Mouse (Mus musculus) thymus, adult 2 months (tissue): ENCODE measurements around the gene Afg1l. TPM values are rescaled to one million over a fixed set of nuclear protein-coding genes. Genes with fewer than 3 reads are reported as not detected.

Source experiments
- DNase-seq: peaks from one replicate; pipeline ENCODE4 v3.0.0; 2021
- H3K27ac ChIP-seq: fragments of 200-500 bp; 2 replicates; pipeline ENCODE4 v1.5.1; 2012; ENCODE audit warnings: low read length, control low read depth; ENCODE audit not compliant: control insufficient read depth, insufficient read depth
- H3K27me3 ChIP-seq: fragments of 200-500 bp; 2 replicates; pipeline ENCODE4 v1.6.1; 2012; ENCODE audit warnings: mild to moderate bottlenecking, low read length, moderate library complexity, mixed read lengths; ENCODE audit not compliant: control insufficient read depth, insufficient read depth
- H3K36me3 ChIP-seq: fragments of 200-500 bp; 2 replicates; pipeline ENCODE4 v1.6.1; 2012; ENCODE audit warnings: mild to moderate bottlenecking, low read length, moderate library complexity; ENCODE audit not compliant: control insufficient read depth, insufficient read depth
- H3K4me1 ChIP-seq: fragments of 200-500 bp; replicated peaks from 2 replicates; pipeline ENCODE4 v1.6.1; 2012; ENCODE audit warnings: low read length; ENCODE audit not compliant: control insufficient read depth, insufficient read depth
- H3K4me3 ChIP-seq: fragments of 200-500 bp; 2 replicates; pipeline ENCODE4 v1.5.1; 2012; ENCODE audit warnings: mild to moderate bottlenecking, low read length, control low read depth, moderate library complexity; ENCODE audit not compliant: control insufficient read depth, insufficient read depth
- CTCF ChIP-seq: fragments of 200-500 bp; IDR thresholded peaks from 2 replicates; pipeline ENCODE4 v1.5.1; 2012; ENCODE audit warnings: mild to moderate bottlenecking, control low read depth, low read length, moderate library complexity, borderline replicate concordance; ENCODE audit not compliant: control insufficient read depth, poor library complexity, insufficient read depth; ENCODE audit errors: extremely low read depth
- POLR2A ChIP-seq: fragments of 200-500 bp; IDR thresholded peaks from 2 replicates; pipeline ENCODE4 v1.6.1; 2012; ENCODE audit warnings: mild to moderate bottlenecking, low read length, control low read depth, moderate library complexity; ENCODE audit not compliant: control insufficient read depth, poor library complexity, insufficient read depth; ENCODE audit errors: extremely low read depth
- WGBS: fragments of 180-500 bp; shearing (Covaris S2); methylation state at CpG from one replicate; pipeline ENCODE4 v1.1.7; 2018; 5-methylcytosine and 5-hydroxymethylcytosine counted together
- polyA plus RNA-seq: library from polyadenylated mRNA; depleted of rRNA; stranded (reverse); fragments of >200 nt; gene quantifications from 2 replicates; pipeline ENCODE4 v1.2.3, GENCODE M21; 2012

Gene Afg1l
- polyA plus RNA-seq, 1 experiment: 3.7 TPM

DNA sequence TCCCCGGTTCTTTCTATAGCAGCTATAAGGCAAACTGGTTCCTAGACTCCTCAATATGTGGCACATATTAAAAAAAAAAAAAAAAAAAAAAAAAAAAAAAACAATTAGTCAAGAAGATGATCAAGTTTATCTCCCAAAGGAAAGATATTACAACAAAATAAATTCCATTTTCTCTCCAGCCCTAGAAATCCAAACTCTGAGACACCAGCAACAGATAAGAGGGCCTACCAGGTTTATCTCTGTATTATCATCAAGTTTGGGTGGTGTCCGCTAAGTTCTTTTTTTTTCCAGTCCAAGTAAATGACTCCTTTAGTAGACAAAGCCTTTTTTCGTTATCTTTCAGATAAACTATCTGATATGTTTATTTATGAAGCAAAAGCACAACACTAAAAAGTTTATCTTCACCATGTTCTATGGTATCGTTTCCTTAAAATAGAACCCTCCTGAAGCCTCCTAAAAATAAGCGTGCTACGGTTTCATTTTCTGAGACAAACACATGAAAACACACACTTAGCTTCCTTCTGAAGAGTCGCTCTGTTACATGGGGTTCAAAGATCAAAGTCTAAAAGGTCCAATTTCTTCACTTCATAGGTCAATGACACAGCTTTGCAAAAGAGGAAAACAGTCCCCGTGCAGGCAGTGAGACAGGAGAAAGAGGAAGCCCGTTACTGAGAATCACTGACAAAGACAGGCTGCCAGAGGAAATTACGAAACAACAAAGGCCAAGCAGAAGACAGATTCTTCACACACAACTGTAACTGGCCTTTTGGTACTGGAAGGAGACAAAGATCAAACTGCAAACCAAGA, 207.9 kb downstream of the Afg1l start:
- peak; percentile 49 for DNase-seq
- H3K36me3 ChIP-seq: peaks cover 9% of the 10 kb centered on the region
- WGBS: 17% methylated on average over 10 of the region's 10 CpGs
- peaks cover 40% of the 10 kb centered on the region for H3K4me1 ChIP-seq
- H3K27ac ChIP-seq: no peak overlapping the region; the same call in 1 of the 2 replicates
- TF ChIP-seq CTCF (no peak), POLR2A (no peak)
- no peaks in the 10 kb centered on the region for H3K27me3 ChIP-seq
- H3K4me3 ChIP-seq: no peak overlapping the region

DNA sequence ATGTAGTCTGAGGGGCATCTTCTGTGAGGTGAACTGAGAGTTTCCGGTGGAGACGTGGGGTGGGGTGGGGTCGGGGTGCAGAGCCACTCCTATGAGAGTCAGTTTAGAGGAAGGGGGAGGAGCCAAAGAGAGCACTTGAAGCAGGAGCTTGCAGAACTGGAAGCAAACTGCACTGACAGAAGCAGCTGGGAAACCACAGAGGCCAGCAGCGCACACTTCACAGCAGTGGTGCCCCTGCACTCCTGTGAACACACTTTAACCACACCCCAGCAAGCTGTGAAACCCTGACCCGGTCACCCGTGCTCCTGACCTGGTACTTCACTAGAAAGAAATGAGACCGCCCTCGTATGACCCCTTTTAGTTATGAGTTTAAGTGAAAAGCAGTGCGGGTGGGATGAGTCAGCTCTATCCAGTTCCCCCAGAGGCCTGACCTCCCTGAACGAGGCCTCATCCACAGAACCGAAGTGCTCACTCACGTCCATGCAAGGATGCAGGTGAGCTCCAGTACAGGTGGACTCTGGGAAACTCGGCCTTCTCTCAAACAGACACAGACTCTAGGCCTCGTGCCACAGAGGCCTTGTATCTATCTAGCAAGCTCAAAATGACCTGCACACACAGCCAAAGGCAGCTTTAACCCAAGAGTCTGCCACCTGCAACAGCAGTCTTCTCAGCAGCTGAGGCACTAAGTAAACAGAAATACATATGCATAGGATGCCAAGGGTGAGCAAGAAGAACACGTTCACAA, 208.9 kb downstream of the Afg1l start:
- TF ChIP-seq CTCF (no peak), POLR2A (peak; percentile 81; the same call in 1 of the 2 replicates)
- Histone ChIP-seq H3K27ac (peak overlapping the region; percentile 97), H3K27me3 (no peaks in the 10 kb centered on the region), H3K4me1 (peaks cover 37% of the 10 kb centered on the region), H3K36me3 (peaks cover 14% of the 10 kb centered on the region), H3K4me3 (peak overlapping the region; percentile 20)
- DNase-seq: peak; percentile 75
- WGBS: 4% methylated on average over 15 of the region's 15 CpGs

DNA sequence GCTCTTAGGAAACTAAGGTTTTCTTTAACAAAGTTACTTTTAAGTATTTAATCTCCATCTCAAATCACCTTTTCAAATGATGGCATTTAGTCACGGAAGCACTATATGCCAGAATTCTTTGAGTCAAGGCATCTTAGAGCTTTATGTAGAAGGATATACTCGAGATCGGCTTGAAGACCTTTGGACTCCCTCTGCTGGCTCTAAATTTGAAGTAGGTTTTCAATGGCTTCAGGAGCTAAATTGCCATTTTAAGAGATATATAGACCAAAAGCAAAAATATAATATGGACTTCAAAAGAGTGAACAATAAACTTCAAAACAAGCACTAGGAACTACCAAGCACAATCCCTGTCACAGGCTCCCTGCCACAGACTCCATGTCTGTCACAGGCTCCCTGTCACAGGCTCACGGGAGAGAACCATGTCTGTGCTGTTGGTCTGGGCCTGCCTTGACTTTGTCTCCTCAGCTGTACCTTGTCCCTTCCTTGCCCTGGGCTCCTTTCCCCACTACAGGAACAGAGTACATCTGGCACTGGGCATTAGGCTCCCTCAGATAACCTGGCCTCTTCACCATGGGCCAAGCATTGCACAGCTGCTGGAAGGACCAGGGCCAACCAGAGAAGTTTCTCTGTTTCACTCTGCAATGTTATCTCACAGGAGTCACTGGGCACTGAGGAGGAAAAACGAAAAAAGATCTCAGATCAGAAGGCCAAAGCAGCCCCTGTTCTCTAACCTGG, 210.4 kb downstream of the Afg1l start:
- WGBS: 88% methylated on average over 5 of the region's 5 CpGs
- Histone ChIP-seq H3K27ac (peak overlapping the region; percentile 15; the same call in 1 of the 2 replicates), H3K4me1 (peaks cover 28% of the 10 kb centered on the region), H3K27me3 (no peaks in the 10 kb centered on the region), H3K4me3 (no peak overlapping the region), H3K36me3 (peaks cover 14% of the 10 kb centered on the region)
- TF ChIP-seq POLR2A (no peak), CTCF (no peak)
- no peak for DNase-seq

DNA sequence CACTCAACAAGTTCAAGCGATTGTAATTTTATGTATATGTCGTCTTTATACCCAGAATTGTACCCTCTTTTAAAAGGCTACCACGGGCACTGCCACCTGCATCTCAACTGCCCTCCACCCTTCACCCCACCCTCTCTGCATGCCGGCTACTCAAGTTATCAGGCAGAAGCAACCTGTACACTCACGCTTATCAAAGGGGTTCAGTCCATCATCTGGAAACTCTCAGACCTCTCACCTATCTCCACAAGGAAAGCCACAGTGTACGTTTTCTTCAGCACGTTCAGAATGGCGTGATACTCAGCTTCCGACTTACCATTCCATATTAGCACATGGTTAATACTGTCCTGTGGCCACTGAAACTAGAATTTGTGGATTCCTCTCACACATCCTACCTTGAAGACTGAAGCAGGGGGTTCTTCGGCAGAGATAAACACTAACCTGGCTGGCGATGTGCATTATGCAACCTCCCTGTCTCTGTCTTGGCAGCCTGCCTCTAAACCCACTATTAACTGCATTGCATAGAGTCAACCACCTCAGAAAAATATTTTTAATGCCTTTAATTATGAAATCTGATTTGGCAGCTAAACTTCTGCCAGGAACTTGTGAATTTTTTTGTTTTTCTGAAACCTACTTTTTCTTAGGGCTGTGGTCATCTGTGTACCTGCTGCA, 213.2 kb downstream of the Afg1l start:
- H3K36me3 ChIP-seq: peaks cover 14% of the 10 kb centered on the region
- H3K27ac ChIP-seq: no peak overlapping the region
- no peaks in the 10 kb centered on the region for H3K27me3 ChIP-seq
- 95% methylated on average over 11 of the region's 11 CpGs for WGBS
- no peak for TF ChIP-seq CTCF
- TF ChIP-seq POLR2A: no peak
- no peak overlapping the region for H3K4me3 ChIP-seq
- peaks cover 18% of the 10 kb centered on the region for H3K4me1 ChIP-seq
- DNase-seq: no peak

DNA sequence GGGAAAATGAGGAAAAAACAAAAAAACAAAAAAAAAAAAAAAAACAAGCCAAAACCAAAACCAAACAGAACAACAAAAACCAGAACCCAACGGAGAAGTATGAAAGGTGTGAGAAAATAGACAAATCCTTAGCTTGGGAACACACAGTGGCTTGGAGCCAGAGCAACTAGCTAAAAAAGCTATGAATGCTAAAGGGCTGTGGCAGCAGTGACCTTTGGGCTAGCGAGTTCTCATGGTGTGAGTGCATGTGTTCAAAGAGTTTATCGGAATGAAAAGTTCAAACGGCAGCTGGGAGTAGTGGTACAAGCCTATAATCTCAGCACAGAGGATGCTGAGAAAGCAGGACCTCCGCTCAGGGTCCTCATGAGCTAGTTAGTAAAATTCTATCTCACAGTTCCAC, 214.2 kb downstream of the Afg1l start:
- DNase-seq: no peak

More for the DNA sequence above, 214.2 kb downstream of the Afg1l start:
- Histone ChIP-seq H3K27me3 (no peaks in the 10 kb centered on the region), H3K4me1 (peaks cover 11% of the 10 kb centered on the region), H3K36me3 (peaks cover 14% of the 10 kb centered on the region), H3K27ac (no peak overlapping the region), H3K4me3 (no peak overlapping the region)
- 96% methylated on average over 5 of the region's 5 CpGs for WGBS
- TF ChIP-seq POLR2A (no peak), CTCF (no peak)
